Mouse (Mus musculus) E14TG2a.4 (cell line): ENCODE data around the gene Pde5a.

Experiments used
- CTCF ChIP-seq: conservative IDR thresholded peaks from 2 replicates; pipeline ENCODE4 v1.5.1; 2014; ENCODE audit warnings: low read length
- POU5F1 ChIP-seq: IDR thresholded peaks from 2 replicates; pipeline ENCODE4 v1.6.1; 2014; ENCODE audit warnings: low read length, borderline replicate concordance

DNA sequence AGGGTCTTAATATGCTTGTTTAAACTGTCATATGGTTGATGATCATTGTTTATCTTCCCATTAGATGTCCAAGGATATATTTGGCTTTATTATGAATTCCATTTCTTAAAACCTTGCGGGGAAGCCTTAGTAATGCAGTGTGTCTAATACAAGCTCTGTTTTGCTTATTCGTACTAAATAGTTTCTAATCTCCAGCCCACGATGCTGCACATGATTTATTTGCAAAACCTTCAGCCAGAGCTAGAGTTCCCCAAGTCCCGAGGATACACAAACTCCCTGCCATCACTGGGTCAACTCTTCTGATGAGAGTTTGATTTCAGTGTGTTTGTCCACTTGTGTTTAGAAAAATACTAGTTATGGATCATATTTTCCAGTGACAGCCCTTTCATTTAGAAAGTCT lies 46.4 kb upstream of the Pde5a start:
- no peak for TF ChIP-seq CTCF
- no peak for TF ChIP-seq POU5F1
